Mouse (Mus musculus) frontal cortex, postnatal 14 days (tissue): ENCODE measurements around the gene Bsg.
"Not testable (repeated sequence)": the region's sequence is repeated elsewhere in the genome, so short reads cannot be mapped to it uniquely, and the experiment has no call there.

ENCODE experiments used
- DNase-seq, 2 experiments: peaks; one replicate each; pipeline ENCODE4 v3.0.0; 2022; ENCODE audit warnings: low spot score in 2 of 2

Bsg gene

DNA sequence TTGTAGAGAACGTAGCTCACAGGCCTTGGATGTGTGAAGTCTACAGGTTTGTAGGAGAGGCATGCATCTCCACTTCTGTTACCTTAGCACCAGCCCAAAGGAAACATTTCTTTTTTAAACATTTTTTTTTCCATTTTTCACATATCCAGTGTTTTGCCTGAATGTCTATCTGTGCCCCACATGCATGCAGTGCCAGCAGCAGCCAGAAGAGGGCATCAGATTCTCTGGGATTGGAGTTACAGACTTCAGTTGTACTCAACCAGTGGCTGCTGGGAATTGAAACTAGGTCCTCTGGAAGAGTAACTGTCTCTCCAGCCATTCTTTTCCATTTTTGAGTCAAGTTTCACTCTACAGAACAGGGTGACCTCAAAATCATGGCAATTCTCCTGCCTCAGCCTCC lies 28.2 kb downstream of the Bsg start:
- no peak for DNase-seq

DNA sequence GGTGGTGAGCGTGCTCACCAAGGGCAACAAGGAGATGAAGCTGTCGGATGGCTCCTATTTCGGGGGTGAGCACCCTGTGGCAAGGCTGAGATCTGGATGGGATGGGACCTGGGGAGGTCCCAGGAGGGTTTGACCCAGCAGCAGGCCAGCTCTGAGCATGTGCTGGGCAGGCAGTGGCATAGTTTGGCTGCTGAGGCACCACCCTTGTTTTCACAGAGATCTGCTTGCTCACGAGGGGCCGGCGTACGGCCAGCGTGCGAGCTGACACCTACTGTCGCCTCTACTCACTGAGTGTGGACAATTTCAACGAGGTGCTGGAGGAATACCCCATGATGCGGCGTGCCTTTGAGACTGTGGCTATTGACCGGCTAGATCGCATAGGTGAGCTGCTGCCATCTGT lies 29.6 kb downstream of the Bsg start:
- DNase-seq, result no peak

- no peak for DNase-seq
These were observed 31.1 kb downstream of the Bsg start for GRCm38 (mm10) chr10:79735361-79735760.

- DNase-seq, result no peak
These were observed 32.4 kb downstream of the Bsg start for GRCm38 (mm10) chr10:79736706-79737105.

DNA sequence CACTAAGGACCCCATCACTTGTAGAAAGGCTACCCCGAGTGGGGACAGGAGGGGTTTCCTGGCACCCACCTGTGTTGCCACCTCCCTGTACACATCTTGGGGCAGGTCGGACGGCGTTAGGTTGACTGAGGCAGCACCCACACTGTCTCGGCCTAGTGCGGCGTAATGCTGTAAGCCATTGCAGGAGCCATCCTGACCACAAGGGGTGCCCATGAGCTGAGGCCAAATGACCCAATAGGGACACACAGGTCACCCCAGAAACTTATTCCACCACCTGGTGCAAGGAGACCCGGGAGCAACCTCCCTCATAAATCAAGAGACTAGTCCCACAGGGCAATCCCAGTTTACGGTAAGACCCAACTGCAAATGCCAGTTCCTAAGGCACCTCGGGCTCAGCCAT lies 34.0 kb downstream of the Bsg start:
- no peak for DNase-seq

DNA sequence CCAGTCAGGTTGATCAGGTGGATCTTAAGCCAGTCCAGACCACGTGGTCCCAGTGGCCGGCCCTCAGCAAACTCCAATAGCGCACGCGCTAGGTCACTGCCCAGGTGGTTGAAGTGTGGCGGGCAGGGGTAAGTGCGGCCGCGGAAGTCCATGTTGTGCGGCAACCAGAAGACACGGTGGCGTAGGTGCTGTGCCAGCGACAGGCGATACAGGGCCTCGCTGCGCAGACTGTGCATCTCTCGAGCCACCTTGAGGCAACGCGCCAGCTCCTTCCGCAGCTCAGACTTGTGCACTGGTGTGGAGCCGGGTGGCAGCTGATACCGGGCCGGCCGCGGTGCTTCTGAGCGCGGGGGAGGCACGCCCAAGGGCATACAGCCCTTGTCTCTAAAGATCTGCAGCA lies 34.9 kb downstream of the Bsg start:
- no peak for DNase-seq

DNA sequence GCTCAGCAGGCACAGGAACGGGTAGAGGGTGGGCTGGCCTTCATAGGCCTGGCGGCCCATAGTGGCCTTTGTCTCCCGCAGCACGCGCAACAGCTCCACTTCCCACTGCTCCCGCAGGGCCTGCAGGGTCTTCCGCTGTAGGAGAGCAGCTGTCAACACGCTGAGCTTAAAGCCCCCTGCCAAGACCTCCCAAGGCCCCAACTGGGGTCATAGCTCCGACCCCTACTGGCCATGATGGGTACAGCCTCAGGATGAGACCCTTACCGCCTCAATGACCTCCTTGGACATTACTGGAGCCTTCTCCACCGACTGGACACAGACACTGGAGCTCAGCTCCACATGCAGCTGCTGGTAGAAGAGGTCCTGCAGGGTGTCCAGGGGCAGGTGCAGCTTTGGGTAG lies 36.6 kb downstream of the Bsg start:
- DNase-seq, result no peak

DNA sequence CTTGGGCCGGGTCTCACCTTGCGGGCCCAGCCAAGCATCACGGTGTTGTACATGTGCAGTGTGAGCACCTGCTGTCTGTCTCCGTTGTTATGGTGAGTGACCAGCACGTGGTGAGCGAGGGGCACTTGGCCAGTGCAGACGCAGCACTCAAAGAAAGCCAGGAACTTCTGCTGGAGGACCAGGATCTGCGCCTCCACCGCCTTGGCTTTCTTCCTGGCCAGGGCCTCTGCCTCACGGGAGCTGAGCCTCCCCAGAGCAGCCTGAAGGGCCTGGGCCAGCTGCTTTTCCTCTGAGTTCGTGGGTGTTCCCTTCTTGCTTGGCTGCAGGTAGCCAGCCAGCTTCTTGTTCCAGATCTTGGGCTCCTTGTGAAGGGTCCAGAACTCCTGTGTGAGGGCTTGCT lies 38.9 kb downstream of the Bsg start:
- DNase-seq, result no peak

- DNase-seq, result no peak
These were observed 39.5 kb downstream of the Bsg start for GRCm38 (mm10) chr10:79743650-79744365.

- no peak for DNase-seq
These were observed 41.1 kb downstream of the Bsg start for GRCm38 (mm10) chr10:79745411-79745810.

- peak; percentile 92 to 95 for DNase-seq
These were observed 41.8 kb downstream of the Bsg start, which contains the start of gene Polrmt for GRCm38 (mm10) chr10:79745898-79746773. Polrmt (minus strand) TSS chr10:79746581.

GRCm38 (mm10) chr10:79746774-79747151 lies 42.5 kb downstream of the Bsg start:
- no peak for DNase-seq

GRCm38 (mm10) chr10:79748496-79748895 lies 44.2 kb downstream of the Bsg start:
- DNase-seq, result no peak

DNA sequence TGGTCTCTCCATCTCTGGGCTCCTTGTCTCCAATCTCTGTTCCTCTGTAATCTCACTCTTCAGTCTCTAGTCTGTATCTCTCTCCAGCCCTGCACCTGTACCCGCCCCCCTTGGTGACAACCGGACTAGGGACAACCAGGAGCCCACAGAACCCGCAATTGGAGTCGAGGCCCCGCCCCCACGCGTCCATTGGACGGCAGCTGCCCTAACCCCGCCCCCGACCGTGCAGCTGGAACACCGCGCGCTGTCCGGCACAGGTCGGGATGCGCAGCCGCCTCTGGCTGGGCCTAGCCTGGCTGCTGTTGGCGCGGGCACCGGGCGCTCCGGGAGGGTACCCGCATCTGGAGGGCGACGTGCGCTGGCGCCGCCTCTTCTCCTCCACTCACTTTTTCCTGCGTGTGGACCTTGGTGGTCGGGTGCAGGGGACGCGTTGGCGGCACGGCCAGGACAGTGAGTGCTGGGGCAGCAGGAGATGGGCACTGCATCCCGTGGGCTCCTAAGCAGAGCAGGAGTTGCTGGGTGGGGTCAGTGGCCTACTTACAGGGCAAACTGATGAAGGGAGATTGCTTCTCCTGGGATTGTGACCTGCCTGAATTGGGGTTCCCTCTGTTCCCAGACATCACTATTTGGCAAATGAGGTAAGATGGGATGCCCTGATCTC lies 50.7 kb downstream of the Bsg start, which contains the start of gene Fgf22:
Gene Fgf22 (plus strand): TSS at position 221 of the 661 bp plus-strand sequence.
- DNase-seq, result peak in 1 of 2 experiments; percentile 60

- no peak for DNase-seq
These were observed 51.6 kb downstream of the Bsg start for GRCm38 (mm10) chr10:79755854-79756253.

GRCm38 (mm10) chr10:79756660-79757059 lies 52.4 kb downstream of the Bsg start:
- DNase-seq, result no peak

- DNase-seq, result not testable (repeated sequence)
These were observed 55.4 kb downstream of the Bsg start for GRCm38 (mm10) chr10:79759675-79760074.

DNA sequence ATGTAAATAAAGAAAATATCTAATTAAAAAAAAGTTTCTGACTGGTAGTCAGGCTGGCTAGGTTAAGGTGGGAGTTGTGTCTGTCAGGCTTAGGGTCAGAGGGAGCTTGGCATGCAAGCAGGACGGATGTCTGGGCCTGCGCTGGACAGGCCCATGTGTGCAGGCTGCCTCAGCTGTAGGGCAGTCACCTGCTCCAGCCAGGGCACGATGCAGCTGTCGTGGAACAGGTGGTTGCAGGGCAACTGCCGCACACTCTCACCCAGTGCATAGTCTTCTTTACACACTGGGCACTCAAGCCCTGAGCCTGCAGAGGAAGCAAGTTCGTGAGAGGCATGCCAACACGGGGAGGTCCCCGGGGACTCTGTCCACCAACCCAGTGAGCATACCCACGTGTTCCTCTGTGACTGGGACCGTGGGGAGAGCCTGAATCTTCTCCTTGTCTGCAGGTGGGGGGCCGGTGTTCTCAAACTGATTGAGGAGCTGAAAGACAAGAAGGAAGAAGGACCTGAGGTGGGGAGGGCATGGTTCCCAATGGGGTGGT lies 56.4 kb downstream of the Bsg start:
- no peak for DNase-seq
